17 mouse cellular contexts compared by ENCODE assay signal in the genomic region with DNA sequence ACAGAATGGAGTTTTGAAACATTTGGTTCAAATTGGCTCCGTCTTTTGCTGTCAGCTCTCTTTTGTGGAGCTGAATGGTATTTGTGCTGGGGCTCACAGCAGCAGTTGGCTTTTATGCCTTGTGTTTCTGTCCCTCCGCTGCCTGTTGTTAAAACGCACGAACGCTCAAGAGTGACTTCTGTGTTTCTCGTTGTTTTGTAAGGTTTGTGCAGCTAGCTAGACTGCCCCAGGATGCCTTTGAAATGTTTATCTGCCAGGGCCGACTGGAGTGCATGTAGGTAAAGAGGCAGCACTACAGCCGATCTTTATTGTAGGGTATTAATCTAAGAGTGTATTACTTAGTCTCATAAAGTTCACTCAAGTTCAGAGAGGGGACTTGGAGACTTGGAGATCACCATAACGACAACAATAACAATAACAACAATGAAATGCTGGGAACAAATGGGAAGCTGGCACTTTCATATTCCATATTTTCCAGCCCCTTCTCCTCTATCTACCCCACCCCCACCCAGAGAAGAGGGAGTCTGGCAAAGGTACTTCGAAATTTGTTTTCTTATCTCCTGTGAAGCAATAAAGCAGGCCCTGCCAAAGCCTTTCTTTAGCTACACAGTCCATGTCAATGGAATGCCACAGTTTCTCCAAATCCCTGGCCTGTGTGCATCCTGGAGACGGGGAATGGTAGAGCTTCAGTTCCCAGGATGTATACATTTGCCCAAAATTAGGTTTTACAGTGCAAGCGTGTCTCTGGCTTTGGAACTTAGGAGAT. TPM values are rescaled to one million over a fixed set of nuclear protein-coding genes. Genes with fewer than 3 reads are reported as not detected.
DNase-seq lines count a peak whose midpoint lies in the region; ATAC-seq and TF ChIP-seq lines count a peak whose summit lies in the region.
"Had no signal": no experiment of that assay in that cellular context is flagged by ENCODE, and none has a peak within 500 bp of the region (broad histone marks: within the 10 kb centered on the region; RNA-seq: fewer than 3 reads in every experiment).

No protein-coding gene starts in this region.

- H3K9ac ChIP-seq in liver, adult 2 months (ENCODE audit: low read depth, low read length) = no peak overlapping the region
- peak overlapping the region; percentile 69 for H3K9ac ChIP-seq in heart, embryonic 13.5 days
- H3K9ac ChIP-seq in limb, embryonic 13.5 days = no peak overlapping the region
- H3K9ac ChIP-seq in forebrain, embryonic 16.5 days (replicated peaks; ENCODE audit: low read depth, low read length) = no peak overlapping the region
- H3K9ac ChIP-seq: hindbrain, embryonic 12.5 days; liver, embryonic 15.5 days; neural tube, embryonic 13.5 days had no signal

- H3K79me2 ChIP-seq in liver, adult 2 months (ENCODE audit: control insufficient read depth, insufficient read depth, low read length) = no peaks in the 10 kb centered on the region

- TF ChIP-seq POLR2A in liver, adult 2 months (IDR thresholded peaks at IDR 0.05; ENCODE audit: extremely low read depth, insufficient read depth, low read length) = no peak

- peak; percentile 68 for DNase-seq in liver, adult 2 months (ENCODE audit: extremely low read depth, low read depth, low spot score)
- DNase-seq in liver = no peak
- peak; percentile 40 for DNase-seq in heart, adult 8-10 months (ENCODE audit: low spot score)
- DNase-seq in kidney, postnatal 10 days = no peak
- DNase-seq: adrenal gland, adult 2 months; cerebellum, adult 11 months; cerebellum, postnatal 14 days; gastrocnemius, postnatal 10 days; layer of hippocampus, postnatal 36 days; right cerebral cortex, postnatal 25 days had no signal

- TF ChIP-seq CTCF in liver, adult 2 months (IDR thresholded peaks at IDR 0.05; ENCODE audit: low read depth, low read length) = no peak

- H3K4me3 ChIP-seq in liver, adult 2 months (ENCODE audit: insufficient read depth, low read depth, low read length) = no peak overlapping the region
- H3K4me3 ChIP-seq in heart, embryonic 13.5 days = no peak overlapping the region
- no peak overlapping the region for H3K4me3 ChIP-seq in limb, embryonic 13.5 days
- no peak overlapping the region for H3K4me3 ChIP-seq in forebrain, embryonic 16.5 days (replicated peaks; ENCODE audit: low read length)
- H3K4me3 ChIP-seq: hindbrain, embryonic 12.5 days; liver, embryonic 15.5 days; neural tube, embryonic 13.5 days had no signal

- H3K4me2 ChIP-seq in heart, embryonic 13.5 days = no peak overlapping the region
- H3K4me2 ChIP-seq in limb, embryonic 13.5 days (replicated peaks) = peak overlapping the region; percentile 24; the same call in 1 of the 2 replicates
- H3K4me2 ChIP-seq in forebrain, embryonic 16.5 days (ENCODE audit: low read length) = no peak overlapping the region

- 67% methylated on average over 12 of the region's 12 CpGs for WGBS in liver, adult 2 months
- WGBS in heart, embryonic 13.5 days = 51% methylated on average over 12 of the region's 12 CpGs
- 41% methylated on average over 12 of the region's 12 CpGs for WGBS in limb, embryonic 13.5 days
- 29% methylated on average over 12 of the region's 12 CpGs for WGBS in forebrain, embryonic 16.5 days

- H3K27ac ChIP-seq in liver, adult 2 months (replicated peaks; ENCODE audit: insufficient read depth, low read depth, low read length) = no peak overlapping the region
- peak overlapping the region; percentile 85 for H3K27ac ChIP-seq in heart, embryonic 13.5 days (replicated peaks)
- H3K27ac ChIP-seq in limb, embryonic 13.5 days = no peak overlapping the region
- no peak overlapping the region for H3K27ac ChIP-seq in forebrain, embryonic 16.5 days (ENCODE audit: low read length)
- H3K27ac ChIP-seq: hindbrain, embryonic 12.5 days; liver, embryonic 15.5 days; neural tube, embryonic 13.5 days had no signal

- peaks cover 82% of the 10 kb centered on the region for H3K36me3 ChIP-seq in liver, adult 2 months (ENCODE audit: control insufficient read depth, insufficient read depth, low read length)
- H3K36me3 ChIP-seq in heart, embryonic 13.5 days = no peaks in the 10 kb centered on the region
- no peaks in the 10 kb centered on the region for H3K36me3 ChIP-seq in limb, embryonic 13.5 days
- H3K36me3 ChIP-seq in forebrain, embryonic 16.5 days (ENCODE audit: control insufficient read depth, insufficient read depth) = no peaks in the 10 kb centered on the region
- H3K36me3 ChIP-seq: hindbrain, embryonic 12.5 days; liver, embryonic 15.5 days; neural tube, embryonic 13.5 days had no signal

- H3K27me3 ChIP-seq in liver, adult 2 months (ENCODE audit: control insufficient read depth, insufficient read depth, low read length) = no peaks in the 10 kb centered on the region
- H3K27me3 ChIP-seq in heart, embryonic 13.5 days (replicated peaks) = no peaks in the 10 kb centered on the region
- no peaks in the 10 kb centered on the region for H3K27me3 ChIP-seq in limb, embryonic 13.5 days
- H3K27me3 ChIP-seq in forebrain, embryonic 16.5 days (replicated peaks; ENCODE audit: control insufficient read depth, insufficient read depth, low read length) = no peaks in the 10 kb centered on the region; the same call in 1 of the 2 replicates
- H3K27me3 ChIP-seq: hindbrain, embryonic 12.5 days; liver, embryonic 15.5 days had no signal

- no peaks in the 10 kb centered on the region for H3K9me3 ChIP-seq in heart, embryonic 13.5 days
- H3K9me3 ChIP-seq in limb, embryonic 13.5 days = no peaks in the 10 kb centered on the region
- no peaks in the 10 kb centered on the region for H3K9me3 ChIP-seq in forebrain, embryonic 16.5 days (ENCODE audit: control insufficient read depth, low read length)
- H3K9me3 ChIP-seq: hindbrain, embryonic 12.5 days; liver, embryonic 15.5 days; neural tube, embryonic 13.5 days had no signal

- ATAC-seq in heart, embryonic 13.5 days (ENCODE audit: extremely low read depth, insufficient number of reproducible peaks, low FRiP score, low TSS enrichment) = no peak
- no peak for ATAC-seq in limb, embryonic 13.5 days (ENCODE audit: low FRiP score, low read depth)
- no peak for ATAC-seq in forebrain, embryonic 16.5 days
- ATAC-seq: inflammation-experienced regulatory T-cells, adult 6 months had no signal

- H3K4me1 ChIP-seq in liver, adult 2 months (ENCODE audit: control insufficient read depth, insufficient read depth, low read length) = no peaks in the 10 kb centered on the region
- peaks cover 55% of the 10 kb centered on the region for H3K4me1 ChIP-seq in heart, embryonic 13.5 days
- peaks cover 50% of the 10 kb centered on the region for H3K4me1 ChIP-seq in limb, embryonic 13.5 days
- H3K4me1 ChIP-seq in forebrain, embryonic 16.5 days (replicated peaks; ENCODE audit: control insufficient read depth, insufficient read depth, low read length) = peaks cover 6% of the 10 kb centered on the region

RNA-seq across cellular contexts. Expression of gene Map3k20, which starts 42.3 kb away (rescaled TPM):
- total RNA-seq in liver, adult 2 months (2014; rRNA removed) = 11.8 TPM in 2 replicates
- 4.5 and 4.6 TPM in 2 replicates for polyA plus RNA-seq in liver, adult 2 months (2012; rRNA removed)
- total RNA-seq in heart, adult 8-10 months (2022) = 100 to 1,000 TPM; 281 to 324 (median 299) TPM
- 43.9 and 44.8 TPM in 2 replicates for polyA plus RNA-seq in heart, embryonic 13.5 days (2015; fragmentation: Nextera tagmentation; extraction: Ambion mirVana)
- 11.8 and 15.5 TPM in 2 replicates for polyA plus RNA-seq in limb, embryonic 13.5 days (2015; fragmentation: Nextera tagmentation; extraction: Ambion mirVana)
- 4.2 and 4.4 TPM in 2 replicates for polyA plus RNA-seq in forebrain, embryonic 16.5 days (2015; fragmentation: Nextera tagmentation; extraction: Ambion mirVana)

Comparison
In these comparisons a context has a peak if more than half of its experiments do, and no peak if none do; other contexts are left out.
1. DNase-seq: peak in liver, adult 2 months (single experiment) and heart, adult 8-10 months (single experiment); none in liver (single experiment) and kidney, postnatal 10 days (single experiment).